Mouse (Mus musculus) urinary bladder, adult 2 months (tissue): ENCODE measurements around the gene Camkk1. TPM values are rescaled to one million over a fixed set of nuclear protein-coding genes. Genes with fewer than 3 reads are reported as not detected.
A peak's percentile ranks its signal among the peaks of the same experiment; 100 is the strongest.

Experiments used
- DNase-seq: peaks from one replicate; pipeline ENCODE4 v3.0.0; 2022; ENCODE audit warnings: low spot score
- polyA plus RNA-seq: library from polyadenylated mRNA; depleted of rRNA; stranded (reverse); fragments of >200 nt; gene quantifications from 2 replicates; pipeline ENCODE4 v1.2.3, GENCODE M21; 2012

Gene Camkk1
- polyA plus RNA-seq, 1 experiment, result 83.9 TPM

GRCm38 (mm10) chr11:73015391-73016102, 3.3 kb upstream of the Camkk1 start:
- no peak for DNase-seq

DNA sequence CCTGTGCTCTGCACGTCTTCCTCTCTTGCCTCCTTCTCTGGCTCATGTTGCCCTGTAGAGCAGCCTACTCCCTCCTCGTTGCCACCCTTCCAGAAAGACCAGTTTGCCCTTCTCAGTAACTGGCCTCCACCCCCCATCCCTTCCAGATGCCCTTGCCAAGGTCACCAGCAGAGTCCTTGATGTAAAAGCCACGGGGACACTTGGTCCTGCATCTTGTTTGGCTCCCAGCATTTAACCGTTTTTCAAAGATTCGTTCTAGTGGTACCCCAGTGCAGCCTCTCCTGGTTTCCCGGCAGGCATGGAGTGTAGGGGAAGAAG, 2.7 kb upstream of the Camkk1 start:
- no peak for DNase-seq

DNA sequence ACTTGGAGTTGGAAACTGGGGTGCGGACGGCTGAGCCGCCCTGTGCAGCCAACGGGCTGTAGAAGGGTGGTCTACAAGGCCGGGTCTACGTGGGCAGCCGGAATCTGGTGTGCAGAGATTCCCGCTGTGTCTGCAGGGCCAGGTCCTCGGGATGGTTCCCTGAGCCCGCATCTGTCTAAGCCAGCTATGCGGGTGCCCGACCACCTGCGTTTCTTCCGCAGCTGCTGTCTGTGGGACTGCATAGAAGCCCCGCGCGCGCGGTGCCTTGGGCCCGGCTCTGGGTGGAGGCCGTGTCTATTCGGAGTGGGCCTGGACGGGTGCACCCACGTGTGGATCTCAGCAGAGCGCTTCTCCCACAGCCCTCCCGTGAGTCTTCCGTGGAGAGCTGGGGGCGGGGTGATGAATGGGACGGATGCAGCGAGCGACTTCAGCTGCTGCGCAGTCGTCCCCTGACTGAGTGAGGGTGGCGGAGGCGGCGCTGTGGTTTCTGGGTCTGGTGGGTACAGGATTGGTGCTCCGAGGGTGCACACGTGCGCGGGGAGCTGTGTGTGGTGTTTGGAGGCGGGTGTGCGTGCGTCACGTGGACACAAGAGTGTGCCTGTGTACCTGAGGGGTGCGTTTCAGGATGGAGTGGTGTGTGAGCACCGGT, 463 bp downstream of the Camkk1 start:
- DNase-seq, result no peak

- no peak for DNase-seq
Measured at GRCm38 (mm10) chr11:73020953-73021800, 2.4 kb downstream of the Camkk1 start.

DNA sequence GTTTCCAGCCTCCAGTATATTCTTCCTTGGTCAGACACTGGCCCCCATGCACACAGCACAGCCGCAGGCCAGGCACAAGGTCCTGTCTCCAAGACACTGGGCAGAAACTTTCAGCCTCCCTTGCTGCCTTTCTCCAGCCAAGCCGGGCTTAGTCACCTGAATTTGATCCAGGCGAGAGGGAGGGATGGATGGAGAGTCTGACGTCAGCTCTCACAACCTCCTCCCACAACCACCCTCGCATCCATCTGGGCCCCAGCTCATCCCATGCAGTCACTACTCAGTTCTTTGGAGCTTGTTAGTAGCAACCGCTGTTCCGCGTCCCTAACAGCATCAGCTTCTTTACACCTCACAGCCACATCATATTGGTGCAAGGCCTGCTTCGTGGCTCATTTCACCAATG, 4.3 kb downstream of the Camkk1 start:
- no peak for DNase-seq

DNA sequence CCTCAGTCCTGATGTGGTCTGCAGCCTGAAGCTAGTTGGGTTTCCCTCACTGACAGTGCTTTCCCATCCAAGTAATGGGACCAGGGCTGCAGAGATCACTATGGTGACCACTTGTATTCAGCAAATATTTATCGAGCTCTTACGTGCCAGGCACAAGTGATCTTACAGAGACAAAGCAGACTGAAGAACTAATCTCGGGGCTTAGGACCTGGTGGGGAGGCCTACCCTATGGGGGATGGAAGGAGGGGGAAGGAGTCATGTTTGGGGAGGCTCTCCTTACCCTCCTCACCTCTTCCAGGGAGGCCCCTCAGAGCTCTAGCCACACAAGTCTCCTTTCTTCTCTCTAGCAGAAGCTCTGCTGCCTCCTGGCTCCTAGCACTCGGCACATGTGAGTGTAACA, 5.0 kb downstream of the Camkk1 start:
- no peak for DNase-seq

- DNase-seq, result no peak
Measured at GRCm38 (mm10) chr11:73024236-73024904, 5.6 kb downstream of the Camkk1 start.

GRCm38 (mm10) chr11:73026961-73027360, 8.2 kb downstream of the Camkk1 start:
- no peak for DNase-seq

- no peak for DNase-seq
Measured at GRCm38 (mm10) chr11:73030821-73031498, 12.2 kb downstream of the Camkk1 start.

GRCm38 (mm10) chr11:73031536-73031935, 12.7 kb downstream of the Camkk1 start:
- no peak for DNase-seq

DNA sequence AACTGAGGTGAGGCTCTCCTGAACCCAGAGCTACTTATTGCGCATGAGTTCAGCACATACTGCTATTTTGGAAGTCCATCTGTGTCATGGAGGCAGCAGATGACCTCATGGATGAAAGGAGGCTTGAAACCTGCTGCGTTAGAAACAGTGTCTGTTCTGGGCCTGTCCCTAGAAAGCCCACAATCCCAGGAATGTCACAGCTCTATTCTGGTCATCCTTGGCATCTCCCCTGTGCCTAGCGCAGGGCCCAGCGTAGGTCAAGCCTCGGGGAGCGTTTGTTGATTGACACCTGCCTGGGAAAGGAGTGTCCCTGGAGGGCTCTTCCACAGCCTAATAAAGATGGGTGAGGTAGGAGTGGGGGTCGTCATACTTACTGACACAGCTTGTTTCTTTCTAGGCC, 17.3 kb downstream of the Camkk1 start:
- no peak for DNase-seq

GRCm38 (mm10) chr11:73036889-73037288, 18.1 kb downstream of the Camkk1 start:
- DNase-seq, result no peak

DNA sequence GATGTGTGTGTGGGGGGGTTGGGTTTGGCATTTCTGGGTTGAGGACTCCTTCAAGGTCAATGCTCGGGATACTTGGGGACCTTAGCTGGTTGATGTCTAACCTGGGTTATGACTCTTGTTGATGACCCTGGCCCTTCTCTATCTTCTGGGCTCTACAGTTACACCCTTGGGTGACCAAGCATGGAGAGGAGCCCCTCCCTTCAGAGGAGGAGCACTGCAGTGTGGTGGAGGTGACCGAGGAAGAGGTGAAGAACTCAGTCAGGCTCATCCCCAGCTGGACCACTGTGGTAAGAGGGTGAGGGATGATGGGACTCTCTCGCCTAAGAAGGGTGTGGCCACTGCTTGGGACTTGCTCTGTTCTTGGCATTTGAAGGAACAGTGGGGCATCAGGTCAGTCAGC, 18.9 kb downstream of the Camkk1 start:
- DNase-seq, result no peak

- DNase-seq, result no peak
Measured at GRCm38 (mm10) chr11:73039102-73039799, 20.4 kb downstream of the Camkk1 start.

- no peak for DNase-seq
Measured at GRCm38 (mm10) chr11:73044229-73044755, 25.5 kb downstream of the Camkk1 start.

- DNase-seq, result no peak
Measured at GRCm38 (mm10) chr11:73044789-73045188, 26.0 kb downstream of the Camkk1 start.

DNA sequence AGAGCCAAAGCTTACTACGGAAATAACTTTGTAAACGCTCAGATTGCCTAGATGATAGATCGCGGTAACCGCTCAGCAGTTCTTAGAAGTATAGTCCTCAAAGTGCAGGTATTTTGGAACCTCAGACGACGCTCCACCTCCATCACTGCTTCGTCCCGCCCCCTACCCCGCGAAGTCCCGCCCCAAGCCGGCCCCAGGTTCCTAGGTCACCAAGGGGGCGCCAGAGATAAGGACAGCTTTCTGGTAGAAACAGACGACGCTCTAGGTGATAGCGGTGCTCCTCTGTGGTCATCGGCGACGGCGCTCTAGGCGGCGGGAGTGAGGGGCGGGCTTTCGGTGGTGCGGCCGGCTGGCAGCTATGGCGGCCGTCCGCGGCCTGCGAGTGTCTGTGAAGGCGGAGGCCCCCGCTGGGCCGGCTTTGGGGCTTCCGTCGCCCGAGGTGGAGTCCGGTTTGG, 28.8 kb downstream of the Camkk1 start, which contains the start of gene Ncbp3:
Ncbp3 (plus strand) TSS at position 242 of the 455 bp plus-strand sequence.
- peak; percentile 88 for DNase-seq

GRCm38 (mm10) chr11:73048030-73048876, 29.4 kb downstream of the Camkk1 start:
- no peak for DNase-seq

- DNase-seq, result no peak
Measured at GRCm38 (mm10) chr11:73049335-73049734, 30.5 kb downstream of the Camkk1 start.

DNA sequence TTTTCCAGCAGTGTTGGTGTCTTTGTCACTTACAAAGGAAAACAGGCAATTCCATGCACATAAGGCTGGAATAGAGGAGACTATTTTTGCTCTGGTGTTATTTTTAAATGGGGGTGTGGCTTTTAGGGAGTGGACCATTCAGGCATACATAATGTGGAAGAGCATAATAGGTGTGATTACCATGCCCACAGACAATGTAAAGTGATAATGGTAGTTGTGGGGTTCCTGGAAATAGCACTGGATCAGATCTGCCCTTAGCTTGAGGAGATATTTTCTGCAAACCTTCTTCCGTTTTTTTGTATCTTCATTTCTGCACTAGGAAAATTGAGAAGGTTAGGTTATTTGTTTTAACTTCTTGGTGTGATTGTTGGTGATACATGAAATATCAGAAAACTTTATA, 34.0 kb downstream of the Camkk1 start:
- DNase-seq, result no peak
